Mouse (Mus musculus) kidney, postnatal 25 days (tissue): ENCODE measurements around the gene Slit3.

Source experiments
- DNase-seq, 2 experiments: peaks; one replicate each; pipeline ENCODE4 v3.0.0; 2021; ENCODE audit warnings: mixed read lengths in 2 of 2

The Slit3 gene

DNA sequence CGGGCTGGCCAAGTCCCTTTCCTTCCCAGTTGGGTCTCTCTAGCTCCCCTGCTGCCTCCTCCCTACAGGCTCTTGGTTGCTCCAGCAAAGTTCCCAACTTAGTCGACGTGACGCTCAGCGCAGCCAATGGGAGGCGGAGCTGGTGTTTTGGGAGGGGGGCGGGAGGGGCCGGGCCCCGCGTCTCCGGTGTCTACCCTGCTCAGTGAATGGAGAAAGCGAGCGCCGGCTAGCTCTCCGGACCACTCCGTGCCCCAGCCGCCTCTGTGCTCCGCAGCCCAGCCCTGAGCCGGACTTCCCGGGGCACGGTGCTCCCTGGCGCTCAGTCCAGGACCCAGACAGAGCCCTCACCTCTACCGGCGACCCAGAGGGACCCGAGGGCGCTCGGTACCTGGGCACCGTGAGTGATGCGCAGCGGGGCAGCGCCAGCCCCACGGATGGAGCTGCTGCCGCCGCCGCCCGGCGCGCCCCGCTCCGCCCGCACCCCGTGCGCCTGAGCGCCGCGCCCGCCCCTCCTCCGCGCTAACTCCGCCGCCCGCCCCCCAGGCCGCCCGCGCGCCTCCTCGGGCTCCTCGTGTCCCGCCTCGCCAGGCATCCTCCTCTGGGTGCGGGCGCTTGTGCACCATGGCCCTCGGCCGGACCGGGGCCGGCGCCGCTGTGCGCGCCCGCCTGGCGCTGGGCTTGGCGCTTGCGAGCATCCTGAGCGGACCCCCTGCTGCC is at the start of gene Slit3:
Gene Slit3, plus strand, starts transcription at position 331 of the 717 bp plus-strand sequence.
- DNase-seq: peak; percentile 47 to 76

DNA sequence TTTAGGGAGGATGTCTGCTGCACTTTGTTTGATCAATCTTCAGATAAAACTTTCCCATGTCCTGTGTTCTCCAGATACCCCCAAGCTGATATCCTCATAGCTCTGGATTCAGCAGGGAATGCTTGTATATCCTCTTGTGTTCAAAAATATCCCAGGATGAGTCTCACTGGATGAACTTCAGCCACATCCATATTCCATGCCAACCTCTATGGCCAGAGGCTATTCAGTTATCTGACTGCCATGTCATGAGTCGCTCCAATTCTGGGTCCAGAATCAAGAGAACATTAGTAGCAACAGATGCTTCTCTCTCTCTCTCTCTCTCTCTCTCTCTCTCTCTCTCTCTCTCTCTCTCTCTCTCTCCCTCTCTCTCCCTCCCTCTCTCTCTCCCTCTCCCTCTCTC is 49.6 kb upstream of the Slit3 start:
- no peak for DNase-seq

DNA sequence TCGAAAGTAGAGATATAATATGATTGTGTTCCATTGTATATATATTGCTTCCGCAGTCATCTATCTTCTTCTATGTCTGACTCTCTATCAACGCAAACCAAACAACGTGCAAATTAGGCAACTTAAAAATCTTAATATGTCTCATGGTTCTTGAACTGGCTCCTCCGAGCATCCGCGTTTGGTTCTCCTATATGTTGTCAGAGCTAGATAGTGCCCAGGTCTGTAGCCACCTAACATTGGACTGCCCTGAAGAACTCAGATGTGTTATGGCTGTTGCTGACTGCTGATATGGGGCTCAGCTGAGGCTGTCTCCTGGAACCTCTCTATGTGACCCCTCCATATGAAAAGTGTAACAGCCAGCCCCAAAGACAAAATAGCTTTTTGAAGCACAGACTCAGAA is 45.6 kb upstream of the Slit3 start:
- no peak for DNase-seq

DNA sequence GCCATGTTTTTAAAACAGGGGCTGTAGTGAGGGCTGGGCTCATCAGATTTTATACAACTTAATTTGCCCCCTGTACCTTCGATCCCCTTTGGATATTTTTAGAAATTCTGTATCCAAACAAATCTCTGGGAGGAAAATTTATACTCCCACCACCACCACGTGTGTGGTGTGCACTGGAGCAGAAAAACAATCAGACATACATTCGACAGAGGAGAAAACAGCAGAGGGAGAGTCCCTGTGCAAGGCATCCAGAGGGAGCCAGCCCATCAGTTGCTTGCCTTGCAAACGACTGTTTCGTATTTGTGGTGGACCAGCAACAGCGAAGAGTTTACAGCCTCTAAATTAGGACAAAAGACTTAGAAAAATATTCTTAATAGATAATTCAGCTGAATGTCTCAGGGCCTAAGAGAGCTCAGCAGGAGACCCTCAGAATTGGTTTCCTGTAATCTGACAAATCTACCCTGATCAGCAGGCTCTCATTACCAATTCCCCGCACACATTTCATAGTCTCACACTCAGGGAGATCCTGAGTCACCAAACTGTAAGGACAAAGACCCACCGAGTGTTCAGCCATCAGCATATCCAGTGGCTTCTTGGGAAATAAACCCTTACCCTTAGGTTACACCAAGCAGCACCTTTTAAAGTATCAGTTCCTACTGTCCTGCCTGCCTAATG is 40.4 kb upstream of the Slit3 start:
- DNase-seq: no peak

DNA sequence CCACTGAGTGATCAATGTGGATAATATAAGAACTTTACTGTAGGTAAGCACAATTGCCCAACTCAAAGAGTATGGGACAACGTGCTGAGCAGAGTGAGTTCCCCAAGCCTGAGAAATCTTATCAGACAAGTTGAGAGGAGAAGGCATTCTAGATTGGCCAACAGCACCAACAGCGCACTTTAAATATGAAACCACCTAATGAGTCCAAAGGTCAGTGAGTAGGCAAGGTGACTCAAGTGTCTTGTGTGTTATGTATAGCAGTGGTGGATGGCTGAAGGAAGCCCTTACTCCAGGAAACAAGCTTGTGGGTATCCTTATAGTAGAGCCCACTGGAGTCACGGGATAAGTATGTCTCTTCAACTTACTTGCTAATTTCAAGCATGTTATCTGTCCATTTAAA is 38.7 kb upstream of the Slit3 start:
- no peak for DNase-seq

DNA sequence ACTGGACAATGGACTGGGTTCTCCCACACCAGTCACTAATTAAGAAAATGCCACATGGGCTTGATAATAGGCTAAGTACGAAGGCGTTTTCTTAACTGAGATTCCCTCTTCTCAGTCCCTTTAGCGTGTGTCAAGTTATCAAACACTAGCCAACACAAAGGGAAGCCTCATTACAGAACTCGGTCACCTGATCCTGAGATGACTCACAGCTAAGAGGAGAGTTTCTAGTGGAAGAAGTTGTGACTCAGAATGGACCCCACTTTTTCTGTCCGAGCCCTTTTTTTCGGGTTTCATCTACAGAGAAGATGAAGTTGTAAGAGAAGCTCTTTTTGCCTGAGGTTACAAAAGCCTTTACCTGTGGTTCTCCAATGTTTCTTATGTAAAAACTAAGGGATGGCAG is 38.0 kb upstream of the Slit3 start:
- no peak for DNase-seq

DNA sequence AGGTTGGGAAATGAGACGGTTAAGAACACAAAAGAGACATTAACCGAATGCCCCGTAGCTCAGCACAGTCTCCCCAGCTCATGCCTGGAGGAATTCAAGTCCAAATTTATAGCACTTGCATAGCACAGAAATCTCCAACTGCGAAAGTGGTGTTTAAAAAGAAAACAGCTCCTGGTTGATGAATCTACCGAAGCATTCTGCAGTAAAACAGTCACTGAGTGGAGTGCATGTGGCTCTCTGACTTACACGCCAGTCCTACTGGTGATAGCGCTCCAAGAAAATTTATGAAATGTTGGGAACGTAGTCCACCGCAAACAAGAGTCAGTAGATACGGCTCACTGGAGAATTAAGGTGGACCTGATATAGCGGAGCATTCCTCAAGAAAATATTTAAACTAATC is 35.7 kb upstream of the Slit3 start:
- no peak for DNase-seq

DNA sequence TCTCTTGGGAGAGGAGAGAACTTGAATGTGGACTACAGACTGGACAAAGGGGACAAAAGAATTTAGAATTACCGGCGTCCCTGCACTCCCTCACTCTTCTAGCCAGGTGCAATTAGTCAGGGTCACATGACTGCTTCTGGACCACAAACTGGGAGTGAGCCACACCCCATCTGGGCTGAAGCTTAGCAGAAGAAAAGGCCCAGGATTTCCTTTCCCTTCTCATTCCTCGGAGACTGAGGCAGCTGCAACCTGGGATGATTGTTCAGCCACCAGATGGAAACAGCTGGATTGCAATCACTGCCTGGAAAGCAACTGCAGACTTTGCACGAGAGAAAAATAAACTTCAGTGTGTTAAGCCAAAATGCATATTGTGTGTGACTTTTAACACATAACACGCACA is 35.0 kb upstream of the Slit3 start:
- DNase-seq: no peak

DNA sequence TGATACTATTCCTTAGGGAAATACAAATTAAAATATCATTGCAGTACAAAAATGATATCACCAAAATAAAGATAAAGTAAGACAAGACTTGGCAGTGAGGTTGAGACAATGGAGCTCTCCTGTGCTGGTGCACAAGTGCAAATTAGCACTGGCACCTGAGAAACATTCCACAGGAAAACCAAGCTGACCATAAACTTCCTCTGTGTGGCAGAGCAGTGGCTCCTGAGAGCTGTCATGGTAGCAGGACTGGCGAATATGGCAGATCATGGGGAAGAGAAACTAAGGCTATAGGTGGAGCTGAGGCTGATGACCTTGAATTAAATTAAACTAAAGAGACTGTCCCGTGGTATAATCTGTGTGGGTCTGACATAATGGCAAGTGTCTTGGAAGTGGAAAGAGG is 33.6 kb upstream of the Slit3 start:
- DNase-seq: no peak

DNA sequence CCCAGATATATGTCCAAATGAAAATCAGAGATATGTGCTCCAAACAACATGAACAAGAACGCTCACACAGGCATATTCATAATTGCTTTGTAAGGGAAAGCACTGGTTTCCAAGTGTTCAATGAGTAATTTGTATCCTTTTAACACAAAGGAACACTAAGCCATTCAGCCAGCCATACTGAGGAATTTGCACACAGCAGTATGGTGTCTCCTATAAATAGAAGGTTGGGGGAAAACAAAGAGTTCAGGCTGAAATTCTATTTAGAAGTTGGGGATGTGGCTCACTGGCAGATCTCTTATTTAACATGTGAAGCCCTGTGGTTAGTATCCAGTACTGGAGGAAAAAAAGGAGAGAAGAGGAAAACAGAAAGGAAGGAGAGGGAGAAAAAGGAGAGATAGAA is 32.9 kb upstream of the Slit3 start:
- no peak for DNase-seq

DNA sequence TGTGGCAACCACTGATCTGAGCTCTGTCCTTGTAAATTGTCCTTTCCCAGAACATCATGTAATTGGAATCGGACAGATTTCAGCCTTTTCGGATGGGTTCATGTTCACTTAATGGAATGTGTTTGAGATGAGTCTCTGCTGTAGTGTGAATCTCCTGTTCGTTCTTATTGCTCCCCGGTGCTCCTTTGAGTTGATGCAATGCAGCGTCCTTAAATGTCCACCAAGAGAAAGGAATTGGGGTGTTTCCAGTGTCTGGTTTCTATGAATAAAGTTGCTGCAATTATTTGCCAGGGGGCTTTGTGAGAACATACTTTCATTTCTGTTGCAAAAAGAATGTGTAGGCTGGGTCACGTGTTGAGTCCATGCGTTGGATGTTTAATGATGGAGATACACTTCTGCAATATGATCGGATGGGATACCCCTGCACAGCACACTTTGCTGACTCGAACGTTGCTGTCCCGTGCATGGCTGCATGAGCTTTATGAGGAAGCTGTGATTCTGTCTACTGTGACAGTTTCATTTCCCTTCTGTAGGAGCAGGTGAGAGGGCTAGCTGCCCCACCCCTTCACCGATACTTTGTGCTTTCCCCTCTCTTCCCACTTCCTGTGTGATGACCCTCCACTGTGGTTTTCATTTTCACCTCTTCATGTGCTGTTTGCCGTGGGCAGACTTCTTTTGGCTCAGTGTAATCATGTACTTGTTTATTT is 30.2 kb upstream of the Slit3 start:
- no peak for DNase-seq

DNA sequence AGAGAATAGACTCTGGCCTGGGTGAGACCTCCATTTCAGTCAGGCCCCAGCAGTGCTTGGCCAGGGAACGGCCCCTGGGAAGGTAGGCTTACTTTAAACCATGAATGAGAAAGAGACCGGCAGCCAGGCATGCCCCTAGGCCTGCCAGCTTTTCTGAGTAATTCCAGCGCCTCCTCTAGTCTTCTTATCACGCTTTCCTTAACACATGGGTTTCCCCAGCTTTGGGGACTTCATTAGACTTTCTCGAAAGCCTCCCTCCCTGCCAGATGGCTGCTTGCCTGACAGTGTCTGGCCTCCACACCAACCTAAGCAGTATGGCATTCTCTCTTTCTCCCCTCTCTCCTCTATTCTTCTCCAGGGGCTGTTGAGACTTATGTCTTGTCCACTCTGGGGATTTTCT is 24.5 kb upstream of the Slit3 start:
- DNase-seq: no peak

DNA sequence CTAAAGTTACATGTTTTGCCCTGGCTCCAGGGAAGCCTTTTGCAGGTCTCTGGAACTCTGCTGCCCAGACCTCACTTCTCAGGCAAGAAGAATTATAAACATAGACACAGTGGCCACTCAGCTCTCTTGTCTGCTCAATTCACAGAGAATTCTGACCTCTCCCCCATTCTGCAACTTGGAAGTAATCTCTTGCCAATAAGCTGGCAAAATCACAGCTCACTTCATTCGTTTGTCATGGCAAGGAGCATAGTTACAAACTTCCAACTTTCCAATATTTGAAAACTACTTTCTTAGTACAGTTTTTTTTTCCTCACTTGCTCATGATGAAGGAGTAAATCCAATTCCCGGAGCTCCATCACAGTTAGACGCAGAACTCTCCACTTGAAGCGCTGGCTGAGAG is 11.2 kb upstream of the Slit3 start:
- DNase-seq: no peak

DNA sequence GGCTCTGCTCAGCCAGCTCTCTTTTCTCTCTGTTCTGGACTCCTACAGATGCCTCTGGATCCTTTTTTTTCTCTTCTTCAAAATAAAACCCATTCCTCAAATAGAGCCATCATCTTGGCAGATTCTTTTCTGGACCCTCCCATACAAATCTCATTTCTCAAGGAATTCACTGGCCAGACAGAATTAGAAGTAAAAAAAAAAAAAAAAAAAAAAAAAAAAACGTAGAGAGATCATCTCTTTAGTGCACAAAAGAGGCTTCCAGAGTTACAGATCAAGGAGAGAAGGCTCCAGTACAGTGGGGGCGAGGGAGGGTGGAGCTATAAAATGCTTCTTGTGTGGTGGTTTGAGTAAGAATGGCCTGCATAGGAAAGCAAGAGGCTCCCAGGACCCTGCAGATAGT is 10.2 kb upstream of the Slit3 start:
- no peak for DNase-seq

DNA sequence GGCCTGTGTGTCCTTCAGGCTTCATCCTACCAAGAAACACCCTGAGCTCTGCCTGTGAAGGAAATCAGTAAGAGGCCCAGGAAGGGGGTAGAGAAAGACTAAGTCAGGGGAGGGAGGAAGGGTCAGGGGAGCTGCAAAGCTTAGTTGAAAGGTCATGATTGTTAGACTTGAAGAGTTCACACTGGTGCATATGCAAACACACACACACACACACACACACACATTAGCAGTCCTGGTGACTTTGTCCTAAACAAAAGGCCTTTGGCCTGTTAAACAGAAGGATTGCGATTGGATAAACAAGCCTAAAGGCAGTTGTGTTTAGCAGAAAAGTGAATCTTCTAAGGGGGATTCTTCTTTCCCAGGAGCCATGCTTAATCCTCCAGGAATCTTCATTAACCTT is 7.7 kb upstream of the Slit3 start:
- DNase-seq: no peak

DNA sequence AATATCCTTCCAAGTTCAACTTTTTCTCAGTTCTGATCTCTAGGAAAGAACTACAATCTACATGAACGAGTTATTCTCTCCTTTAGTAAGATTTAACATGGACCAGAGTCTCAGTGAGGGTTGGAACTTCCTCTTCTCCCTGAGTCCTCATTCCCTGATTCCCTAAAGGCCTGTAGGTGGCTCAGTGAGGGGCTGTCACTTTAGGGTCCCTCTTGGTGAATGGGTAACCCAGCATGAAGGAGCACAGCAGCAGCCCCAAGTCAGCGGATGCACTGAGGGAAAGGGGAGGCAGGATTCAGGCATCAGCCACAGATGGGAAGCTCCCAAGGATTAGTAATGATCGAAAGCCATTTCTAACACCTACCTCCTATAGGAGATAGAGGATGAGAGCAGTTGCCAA is 4.6 kb upstream of the Slit3 start:
- DNase-seq: no peak

DNA sequence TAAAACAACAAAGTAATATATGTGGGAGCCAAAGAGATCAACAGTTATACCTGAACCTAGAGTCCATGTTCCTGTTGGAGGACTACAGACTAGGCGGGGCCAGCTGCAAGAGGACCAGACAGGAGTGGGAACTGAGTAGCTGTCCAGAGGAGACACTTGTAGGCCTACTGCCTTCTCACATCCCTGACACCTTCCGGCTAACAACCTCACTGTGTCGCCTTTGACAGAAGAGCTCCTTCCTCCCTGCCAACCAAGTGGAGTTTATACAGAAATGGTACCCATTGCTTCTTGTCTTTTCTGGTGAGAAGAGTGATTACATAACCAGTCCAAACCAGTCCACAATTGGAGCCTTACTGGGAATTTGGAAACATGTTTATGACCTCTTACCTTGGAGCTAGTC is 3.2 kb upstream of the Slit3 start:
- no peak for DNase-seq

DNA sequence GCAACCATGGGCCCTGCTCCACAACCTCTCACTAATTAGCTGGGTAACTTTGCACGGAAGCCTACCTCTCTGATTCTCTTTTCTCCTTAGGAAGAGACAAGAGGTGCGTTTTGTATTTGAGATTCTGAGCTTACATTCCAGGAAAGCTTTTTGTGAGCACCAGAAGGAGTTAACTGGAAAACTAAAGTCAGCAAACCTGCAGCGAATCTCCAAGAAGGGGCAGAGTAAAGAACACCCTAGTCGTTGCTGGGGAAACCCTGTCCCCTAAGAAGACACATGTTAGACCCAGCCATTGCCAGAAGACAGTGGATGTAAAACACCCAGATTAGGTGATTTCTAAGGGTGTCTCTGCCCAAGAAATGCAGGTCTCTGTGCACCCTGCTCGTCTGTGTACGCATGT is 2.3 kb upstream of the Slit3 start:
- no peak for DNase-seq

DNA sequence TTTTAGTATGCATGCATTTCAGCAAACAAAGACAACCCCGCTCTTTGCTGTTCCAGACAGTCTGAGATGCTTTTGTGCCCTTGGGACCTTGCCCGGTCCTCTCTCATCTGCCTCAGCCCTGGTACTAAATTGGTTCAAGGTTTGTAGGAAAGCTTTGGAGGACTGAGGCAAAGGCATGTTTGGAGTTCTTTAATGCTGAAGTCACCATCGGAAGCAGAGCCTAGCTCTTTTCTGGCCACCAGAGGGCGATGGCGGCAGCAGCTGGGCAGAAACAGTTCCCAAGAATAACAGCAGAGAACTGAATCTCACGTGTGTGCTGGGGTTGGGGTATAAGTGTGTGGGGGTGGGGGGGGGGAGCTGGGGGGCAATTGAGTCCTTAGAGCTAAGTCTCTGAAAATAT is 1.7 kb upstream of the Slit3 start:
- DNase-seq: peak; percentile 77 to 87

DNA sequence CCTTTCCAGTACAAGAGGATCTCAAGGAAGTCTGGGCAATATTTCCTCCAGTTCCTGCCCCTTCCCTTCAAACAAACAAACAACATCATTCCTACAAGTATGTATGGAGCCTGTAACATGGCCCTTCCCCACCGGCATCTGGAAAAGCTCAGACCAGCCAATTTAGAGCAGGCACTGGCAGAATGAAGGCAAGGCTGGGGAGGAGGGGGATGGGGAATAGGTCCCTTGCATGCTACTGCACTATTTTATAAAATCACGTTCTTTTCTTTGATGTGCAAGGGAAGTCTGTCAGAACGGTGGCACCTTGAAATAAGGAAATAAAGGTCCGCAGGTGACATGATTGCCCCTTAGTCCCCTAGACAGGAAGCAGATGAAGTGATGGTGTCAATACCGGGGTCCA is 948 bp upstream of the Slit3 start:
- no peak for DNase-seq

DNA sequence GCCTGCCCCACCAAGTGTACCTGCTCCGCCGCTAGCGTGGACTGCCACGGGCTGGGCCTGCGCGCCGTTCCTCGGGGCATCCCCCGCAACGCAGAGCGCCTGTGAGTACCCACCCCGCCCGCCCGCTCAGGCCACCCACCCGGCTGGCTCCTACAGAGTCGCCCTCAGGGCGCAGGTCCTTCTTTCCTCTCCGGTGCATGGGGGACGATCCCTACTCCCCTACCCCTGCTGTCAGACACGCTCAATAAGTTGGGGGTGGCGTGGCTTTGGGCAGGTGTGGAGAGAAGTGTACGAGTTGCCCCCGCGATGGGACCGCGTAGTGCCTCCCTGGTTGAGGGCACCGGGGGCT is 561 bp downstream of the Slit3 start:
- no peak for DNase-seq

DNA sequence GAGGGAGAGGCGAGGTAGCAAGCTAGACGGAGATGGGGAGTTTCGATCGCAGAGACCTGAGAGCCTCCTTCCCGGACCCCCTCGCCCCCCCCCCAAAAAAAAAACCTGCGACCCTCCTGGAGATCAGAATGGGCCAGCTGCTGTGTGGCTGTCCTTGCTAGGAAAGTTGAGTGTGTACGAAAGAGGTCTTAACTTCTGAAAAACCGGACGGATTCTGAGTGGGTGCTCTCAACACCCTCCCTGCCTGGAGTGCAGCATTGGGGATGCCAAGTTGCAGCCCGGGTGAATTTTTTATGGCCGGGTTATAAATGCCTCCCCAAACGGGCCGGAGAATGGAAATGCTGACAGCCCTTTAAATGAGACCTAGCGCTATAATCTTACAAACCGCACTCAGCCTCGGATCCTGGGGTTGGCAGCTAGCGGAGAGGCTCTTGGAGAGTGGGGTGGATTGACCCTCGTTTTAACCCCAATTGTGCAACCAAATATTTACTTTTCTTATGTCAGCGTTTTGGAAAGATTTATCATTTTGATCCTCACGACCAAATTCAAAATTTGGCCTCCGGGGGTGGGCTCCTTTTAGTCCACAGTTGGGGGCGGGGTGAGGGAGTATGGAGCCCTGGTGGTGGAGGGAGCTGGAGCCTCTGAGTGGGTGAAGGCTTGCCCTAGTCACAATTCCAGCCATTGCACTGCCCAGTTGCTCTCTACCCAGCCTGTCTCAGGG is 1.2 kb downstream of the Slit3 start:
- no peak for DNase-seq

DNA sequence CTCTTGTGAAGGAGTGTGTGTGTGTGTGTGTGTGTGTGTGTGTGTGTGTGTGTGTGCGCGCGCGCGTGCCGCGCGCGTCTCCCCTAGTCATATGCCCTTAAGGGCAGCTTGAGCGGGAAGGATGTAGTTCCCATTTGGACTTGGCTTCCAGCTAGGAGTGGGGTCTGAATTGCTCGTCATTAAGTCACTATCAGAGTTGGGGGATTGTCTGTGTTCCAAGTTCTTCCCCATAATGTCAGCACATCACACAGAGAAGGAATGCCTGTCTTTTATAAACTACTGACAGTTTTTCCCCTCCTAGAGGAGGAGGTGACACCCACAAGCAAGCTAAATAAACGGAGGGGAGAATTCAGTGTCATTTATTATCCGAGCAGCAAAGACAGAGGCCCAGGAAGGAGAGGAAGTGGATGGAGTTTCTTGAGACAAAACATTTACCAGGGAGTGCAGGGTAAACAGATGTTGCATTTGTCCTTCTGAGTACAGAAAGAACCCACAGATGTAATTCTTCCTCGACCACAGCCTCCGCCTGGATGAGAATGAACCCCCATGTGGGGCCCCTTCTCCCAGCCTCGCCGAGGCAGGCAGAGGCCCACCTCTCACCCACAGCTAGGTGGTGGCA is 3.6 kb downstream of the Slit3 start:
- DNase-seq: no peak
